Comparison of ENCODE assay signal across 8 mouse cellular contexts in genomic region chr1:153898989-153899730, GRCm38 (mm10). TPM values are rescaled to one million over a fixed set of nuclear protein-coding genes. Genes with fewer than 3 reads are reported as not detected.
A peak's percentile ranks its signal among the peaks of the same experiment; 100 is the strongest.
DNase-seq lines count a peak whose midpoint lies in the region; ATAC-seq and TF ChIP-seq lines count a peak whose summit lies in the region.

No protein-coding gene starts in this region.

- no peaks in the 10 kb centered on the region for H3K9me3 ChIP-seq in lung, postnatal 0 days (ENCODE audit: low read length)
- H3K9me3 ChIP-seq in embryonic facial prominence, embryonic 12.5 days, result no peaks in the 10 kb centered on the region
- H3K9me3 ChIP-seq in intestine, embryonic 16.5 days (ENCODE audit: control insufficient read depth, low read length), result no peaks in the 10 kb centered on the region

- 18% methylated on average over 22 of the region's 22 CpGs for WGBS in lung, postnatal 0 days
- 18% methylated on average over 22 of the region's 22 CpGs for WGBS in embryonic facial prominence, embryonic 12.5 days
- 20% methylated on average over 22 of the region's 22 CpGs for WGBS in intestine, embryonic 16.5 days
- 7% methylated on average over 22 of the region's 22 CpGs for WGBS in olfactory bulb, adult 2 months

- H3K27ac ChIP-seq in lung, postnatal 0 days (ENCODE audit: low read length), result peak overlapping the region; percentile 97
- peak overlapping the region; percentile 98 for H3K27ac ChIP-seq in embryonic facial prominence, embryonic 12.5 days
- peak overlapping the region; percentile 96 for H3K27ac ChIP-seq in intestine, embryonic 16.5 days (ENCODE audit: low read length)
- peak overlapping the region; percentile 94 for H3K27ac ChIP-seq in olfactory bulb, adult 2 months (ENCODE audit: insufficient read depth, low read depth, low read length)

- DNase-seq in lung, postnatal 0 days (ENCODE audit: low spot score), result peak; percentile 21
- no peak for DNase-seq in lung, postnatal 36 days
- DNase-seq in gastrocnemius, postnatal 4 days (ENCODE audit: low spot score in 2 of 2), result no peak
- no peak for DNase-seq in embryo, embryonic 11 days
- no peak for DNase-seq in retina, embryonic 14.5 days (ENCODE audit: low spot score)

- peaks cover 11% of the 10 kb centered on the region for H3K36me3 ChIP-seq in lung, postnatal 0 days (ENCODE audit: insufficient read depth, low read length)
- peaks cover 14% of the 10 kb centered on the region for H3K36me3 ChIP-seq in embryonic facial prominence, embryonic 12.5 days
- H3K36me3 ChIP-seq in intestine, embryonic 16.5 days (ENCODE audit: control insufficient read depth, insufficient read depth, low read length), result no peaks in the 10 kb centered on the region

- TF ChIP-seq CTCF in lung, postnatal 0 days (IDR thresholded peaks at IDR 0.05), result no peak
- no peak for TF ChIP-seq CTCF in olfactory bulb, adult 2 months (IDR thresholded peaks at IDR 0.05; ENCODE audit: insufficient read depth, low read depth, low read length)

- peaks cover 6% of the 10 kb centered on the region; the same call in 1 of the 2 replicates for H3K4me1 ChIP-seq in lung, postnatal 0 days (ENCODE audit: insufficient read depth, low read depth, low read length)
- H3K4me1 ChIP-seq in embryonic facial prominence, embryonic 12.5 days, result peaks cover 11% of the 10 kb centered on the region; the same call in 1 of the 2 replicates
- peaks cover 9% of the 10 kb centered on the region; the same call in 1 of the 2 replicates for H3K4me1 ChIP-seq in intestine, embryonic 16.5 days (ENCODE audit: control insufficient read depth, insufficient read depth, low read length)
- H3K4me1 ChIP-seq in olfactory bulb, adult 2 months (ENCODE audit: control insufficient read depth, insufficient read depth, low read length), result peaks cover 16% of the 10 kb centered on the region; the same call in 1 of the 2 replicates

- peak overlapping the region; percentile 41 for H3K9ac ChIP-seq in lung, postnatal 0 days (replicated peaks; ENCODE audit: low read depth)
- peak overlapping the region; percentile 80 for H3K9ac ChIP-seq in embryonic facial prominence, embryonic 12.5 days
- peak overlapping the region; percentile 89 for H3K9ac ChIP-seq in intestine, embryonic 16.5 days (ENCODE audit: low read depth, low read length)

- H3K27me3 ChIP-seq in lung, postnatal 0 days (replicated peaks; ENCODE audit: insufficient read depth, low read length), result no peaks in the 10 kb centered on the region
- H3K27me3 ChIP-seq in embryonic facial prominence, embryonic 12.5 days, result no peaks in the 10 kb centered on the region
- no peaks in the 10 kb centered on the region for H3K27me3 ChIP-seq in intestine, embryonic 16.5 days (replicated peaks; ENCODE audit: control insufficient read depth, insufficient read depth, low read length)

- peak overlapping the region; percentile 99 for H3K4me3 ChIP-seq in lung, postnatal 0 days (ENCODE audit: low read depth, low read length)
- H3K4me3 ChIP-seq in embryonic facial prominence, embryonic 12.5 days, result peak overlapping the region; percentile 83
- peak overlapping the region; percentile 82 for H3K4me3 ChIP-seq in intestine, embryonic 16.5 days (ENCODE audit: low read length)
- peak overlapping the region; percentile 83 for H3K4me3 ChIP-seq in olfactory bulb, adult 2 months (ENCODE audit: insufficient read depth, low read depth, low read length)

- peak; percentile 9 for ATAC-seq in lung, postnatal 0 days
- 0 out of 2 replicates have a peak, but pooled peaks have one; percentile 13 for ATAC-seq in embryonic facial prominence, embryonic 12.5 days (ENCODE audit: insufficient number of reproducible peaks, insufficient read depth, low FRiP score, low TSS enrichment)
- ATAC-seq in intestine, embryonic 16.5 days, result peak; percentile 40

- no peak for TF ChIP-seq EP300 in lung, postnatal 0 days (IDR thresholded peaks at IDR 0.05)

- no peak for TF ChIP-seq POLR2A in olfactory bulb, adult 2 months (IDR thresholded peaks at IDR 0.05; ENCODE audit: insufficient read depth, low read depth, low read length)

- H3K4me2 ChIP-seq in lung, postnatal 0 days (replicated peaks; ENCODE audit: low read depth, low read length), result peak overlapping the region; percentile 72
- H3K4me2 ChIP-seq in embryonic facial prominence, embryonic 12.5 days (replicated peaks), result peak overlapping the region; percentile 80
- H3K4me2 ChIP-seq in intestine, embryonic 16.5 days (ENCODE audit: low read depth, low read length), result peak overlapping the region; percentile 86

RNA-seq across cellular contexts. Expression of gene Glul, which starts 0.6 kb away (rescaled TPM):
- 179 and 283 TPM in 2 replicates for polyA plus RNA-seq in lung, postnatal 0 days (2015; fragmentation: Nextera tagmentation; extraction: Ambion mirVana)
- polyA plus RNA-seq in embryonic facial prominence, embryonic 12.5 days (2016; fragmentation: Nextera tagmentation; extraction: Ambion mirVana), result 107 and 117 TPM in 2 replicates
- 61.0 and 66.0 TPM in 2 replicates for polyA plus RNA-seq in intestine, embryonic 16.5 days (2015; fragmentation: Nextera tagmentation; extraction: Ambion mirVana)
- polyA plus RNA-seq in olfactory bulb, adult 2 months (2012; ENCODE audit: insufficient read depth, insufficient read length, low replicate concordance, missing spikeins), result 474 and 913 TPM in 2 replicates
- 100 to 1,000 TPM; 114 to 130 TPM for total RNA-seq in gastrocnemius, postnatal 4 days (2021)

RNA-seq across cellular contexts. Expression of gene Teddm2, which starts 0.9 kb away (rescaled TPM):
- 0.62 and 0.98 TPM in 2 replicates for polyA plus RNA-seq in lung, postnatal 0 days (2015; fragmentation: Nextera tagmentation; extraction: Ambion mirVana)
- 0.65 and 0.86 TPM in 2 replicates for polyA plus RNA-seq in embryonic facial prominence, embryonic 12.5 days (2016; fragmentation: Nextera tagmentation; extraction: Ambion mirVana)
- 0.18 and 0.21 TPM in 2 replicates for polyA plus RNA-seq in intestine, embryonic 16.5 days (2015; fragmentation: Nextera tagmentation; extraction: Ambion mirVana)
- not detected in 2 replicates for polyA plus RNA-seq in olfactory bulb, adult 2 months (2012; ENCODE audit: insufficient read depth, insufficient read length, low replicate concordance, missing spikeins)
- under 1 TPM; 0.65 to 0.88 TPM for total RNA-seq in gastrocnemius, postnatal 4 days (2021)

RNA-seq across cellular contexts. Expression of gene Teddm1a, which starts 7.6 kb away (rescaled TPM):
- not detected in 2 replicates for polyA plus RNA-seq in lung, postnatal 0 days (2015; fragmentation: Nextera tagmentation; extraction: Ambion mirVana)
- not detected in 2 replicates for polyA plus RNA-seq in embryonic facial prominence, embryonic 12.5 days (2016; fragmentation: Nextera tagmentation; extraction: Ambion mirVana)
- not detected in 2 replicates for polyA plus RNA-seq in intestine, embryonic 16.5 days (2015; fragmentation: Nextera tagmentation; extraction: Ambion mirVana)
- not detected in 2 replicates for polyA plus RNA-seq in olfactory bulb, adult 2 months (2012; ENCODE audit: insufficient read depth, insufficient read length, low replicate concordance, missing spikeins)
- total RNA-seq in gastrocnemius, postnatal 4 days (2021), result not detected

RNA-seq across cellular contexts. Expression of gene Teddm1b, which starts 25.0 kb away (rescaled TPM):
- 0.07 and 0.11 TPM in 2 replicates for polyA plus RNA-seq in lung, postnatal 0 days (2015; fragmentation: Nextera tagmentation; extraction: Ambion mirVana)
- polyA plus RNA-seq in embryonic facial prominence, embryonic 12.5 days (2016; fragmentation: Nextera tagmentation; extraction: Ambion mirVana), result 0.27 and 0.37 TPM in 2 replicates
- 0.07 and 0.10 TPM in 2 replicates for polyA plus RNA-seq in intestine, embryonic 16.5 days (2015; fragmentation: Nextera tagmentation; extraction: Ambion mirVana)
- not detected in 2 replicates for polyA plus RNA-seq in olfactory bulb, adult 2 months (2012; ENCODE audit: insufficient read depth, insufficient read length, low replicate concordance, missing spikeins)
- total RNA-seq in gastrocnemius, postnatal 4 days (2021), result not detected

RNA-seq across cellular contexts. Expression of gene Rgsl1, which starts 55.2 kb away (rescaled TPM):
- polyA plus RNA-seq in lung, postnatal 0 days (2015; fragmentation: Nextera tagmentation; extraction: Ambion mirVana), result 0.07 and 0.10 TPM in 2 replicates
- 0.13 TPM in 1 of 2 replicates, not detected in the other for polyA plus RNA-seq in embryonic facial prominence, embryonic 12.5 days (2016; fragmentation: Nextera tagmentation; extraction: Ambion mirVana)
- polyA plus RNA-seq in intestine, embryonic 16.5 days (2015; fragmentation: Nextera tagmentation; extraction: Ambion mirVana), result not detected in 2 replicates
- not detected in 2 replicates for polyA plus RNA-seq in olfactory bulb, adult 2 months (2012; ENCODE audit: insufficient read depth, insufficient read length, low replicate concordance, missing spikeins)
- total RNA-seq in gastrocnemius, postnatal 4 days (2021), result under 1 TPM; 0.13 to 0.27 TPM
